In the genomic region with DNA sequence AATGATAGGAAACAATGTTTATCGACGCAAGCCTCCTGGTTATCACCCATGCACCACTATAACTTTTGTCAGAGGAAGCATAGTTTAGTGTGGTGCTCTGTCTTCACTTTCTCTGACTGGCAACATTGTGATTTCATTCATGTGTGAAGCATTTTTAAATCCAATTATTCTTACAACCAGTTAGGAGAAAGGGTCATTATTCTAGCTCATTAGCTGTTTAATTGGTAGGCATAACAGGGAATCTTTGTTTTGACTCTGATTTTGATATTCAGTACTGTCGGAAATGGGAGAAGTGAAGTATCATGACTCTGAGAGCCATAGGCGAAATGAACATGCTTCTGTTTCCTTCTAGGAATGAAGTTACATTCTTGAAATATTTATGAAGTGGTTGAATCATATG, we compare ENCODE assay signal across 26 mouse cellular contexts.
"Had no signal": no experiment of that assay in that cellular context is flagged by ENCODE, and none has a peak within 500 bp of the region (broad histone marks: within the 10 kb centered on the region; RNA-seq: fewer than 3 reads in every experiment).

No protein-coding gene starts in this region.

- H3K4me3 ChIP-seq: left cerebral cortex, adult 2 months; limb, embryonic 10.5 days; limb, embryonic 12.5 days; limb, embryonic 13.5 days; limb, embryonic 15.5 days; liver, embryonic 12.5 days; liver, embryonic 13.5 days; liver, embryonic 15.5 days; lung, embryonic 15.5 days; megakaryocyte, embryonic 14.5 days; midbrain, embryonic 10.5 days; midbrain, embryonic 12.5 days; midbrain, embryonic 13.5 days; midbrain, embryonic 15.5 days; myocyte had no signal

- ATAC-seq: liver, embryonic 12.5 days; liver, postnatal 0 days; lung, postnatal 0 days; midbrain, embryonic 13.5 days; midbrain, embryonic 15.5 days; midbrain, embryonic 16.5 days had no signal

- H3K4me1 ChIP-seq: limb, embryonic 10.5 days; limb, embryonic 12.5 days; limb, embryonic 13.5 days; limb, embryonic 15.5 days; liver, embryonic 12.5 days; liver, embryonic 13.5 days; liver, embryonic 15.5 days; lung, embryonic 15.5 days; megakaryocyte, embryonic 14.5 days; midbrain, embryonic 10.5 days; midbrain, embryonic 12.5 days; midbrain, embryonic 13.5 days; midbrain, embryonic 15.5 days had no signal

- DNase-seq: liver; liver, embryonic 13.5 days; liver, postnatal 0 days; lung, adult 18-20 months; lung, embryonic 14.5 days; lung, postnatal 10 days; lung, postnatal 14 days; lung, postnatal 36 days; lung, postnatal 4 days; midbrain, embryonic 14.5 days had no signal
